ENCODE assay signal across 20 mouse cellular contexts in genomic region chr14:60986926-60987325, GRCm38 (mm10). TPM values are rescaled to one million over a fixed set of nuclear protein-coding genes. Genes with fewer than 3 reads are reported as not detected.
DNase-seq lines count a peak whose midpoint lies in the region; ATAC-seq and TF ChIP-seq lines count a peak whose summit lies in the region.
"Had no signal": no experiment of that assay in that cellular context is flagged by ENCODE, and none has a peak within 500 bp of the region (broad histone marks: within the 10 kb centered on the region; RNA-seq: fewer than 3 reads in every experiment).

No protein-coding gene starts in this region.

- DNase-seq in embryonic facial prominence, embryonic 10.5 days (ENCODE audit: low spot score) = no peak
- DNase-seq in layer of hippocampus, adult 2 months (ENCODE audit: low spot score in 2 of 2) = no peak
- no peak for DNase-seq in layer of hippocampus, adult 11-12 months (ENCODE audit: low spot score)
- DNase-seq in limb, embryonic 10.5 days (ENCODE audit: low spot score) = no peak
- DNase-seq in kidney, adult 11 months = no peak
- DNase-seq: adrenal gland, postnatal 14 days; cerebellum, adult 9-10 months; kidney, adult 2 months; lung, adult 18-20 months; lung, postnatal 10 days; thymus, postnatal 14 days had no signal

- no peaks in the 10 kb centered on the region for H3K27me3 ChIP-seq in embryonic facial prominence, embryonic 13.5 days
- H3K27me3 ChIP-seq in embryonic facial prominence, embryonic 10.5 days (replicated peaks; ENCODE audit: low read depth, poor library complexity, severe bottlenecking) = no peaks in the 10 kb centered on the region
- no peaks in the 10 kb centered on the region for H3K27me3 ChIP-seq in neural tube, embryonic 14.5 days (ENCODE audit: control insufficient read depth, insufficient read depth, low read length)
- no peaks in the 10 kb centered on the region for H3K27me3 ChIP-seq in neural tube, embryonic 15.5 days (replicated peaks)
- no peaks in the 10 kb centered on the region for H3K27me3 ChIP-seq in limb, embryonic 10.5 days (ENCODE audit: low read depth, poor library complexity, severe bottlenecking)
- H3K27me3 ChIP-seq: limb, embryonic 13.5 days; liver, embryonic 12.5 days had no signal

- H3K4me3 ChIP-seq in embryonic facial prominence, embryonic 13.5 days = no peak overlapping the region
- H3K4me3 ChIP-seq in embryonic facial prominence, embryonic 10.5 days = no peak overlapping the region
- no peak overlapping the region for H3K4me3 ChIP-seq in layer of hippocampus, adult 2 months
- H3K4me3 ChIP-seq in neural tube, embryonic 14.5 days (ENCODE audit: low read depth, low read length) = no peak overlapping the region
- H3K4me3 ChIP-seq in neural tube, embryonic 15.5 days (replicated peaks) = no peak overlapping the region
- no peak overlapping the region for H3K4me3 ChIP-seq in limb, embryonic 10.5 days
- H3K4me3 ChIP-seq: erythroblast, embryonic 14.5 days; limb, embryonic 13.5 days; liver, embryonic 12.5 days had no signal

- H3K9me3 ChIP-seq in embryonic facial prominence, embryonic 13.5 days = no peaks in the 10 kb centered on the region
- H3K9me3 ChIP-seq in embryonic facial prominence, embryonic 10.5 days = no peaks in the 10 kb centered on the region
- H3K9me3 ChIP-seq in neural tube, embryonic 14.5 days (ENCODE audit: control insufficient read depth, low read length) = no peaks in the 10 kb centered on the region
- H3K9me3 ChIP-seq in neural tube, embryonic 15.5 days (replicated peaks) = no peaks in the 10 kb centered on the region
- H3K9me3 ChIP-seq in limb, embryonic 10.5 days (replicated peaks) = no peaks in the 10 kb centered on the region
- H3K9me3 ChIP-seq: limb, embryonic 13.5 days; liver, embryonic 12.5 days had no signal

- peaks cover 56% of the 10 kb centered on the region for H3K4me1 ChIP-seq in embryonic facial prominence, embryonic 13.5 days
- H3K4me1 ChIP-seq in embryonic facial prominence, embryonic 10.5 days = peaks cover 72% of the 10 kb centered on the region
- H3K4me1 ChIP-seq in neural tube, embryonic 14.5 days (ENCODE audit: control insufficient read depth, insufficient read depth, low read length) = no peaks in the 10 kb centered on the region; the same call in 1 of the 2 replicates
- peaks cover 22% of the 10 kb centered on the region for H3K4me1 ChIP-seq in neural tube, embryonic 15.5 days
- peaks cover 54% of the 10 kb centered on the region for H3K4me1 ChIP-seq in limb, embryonic 10.5 days

- 0 out of 2 replicates have a peak overlapping the region, but pooled peaks have one; percentile 76 for H3K27ac ChIP-seq in embryonic facial prominence, embryonic 13.5 days
- no peak overlapping the region; the same call in 1 of the 2 replicates for H3K27ac ChIP-seq in embryonic facial prominence, embryonic 10.5 days (replicated peaks)
- H3K27ac ChIP-seq in layer of hippocampus, adult 2 months = peak overlapping the region; percentile 49; the same call in 1 of the 2 replicates
- peak overlapping the region; percentile 34; the same call in 1 of the 2 replicates for H3K27ac ChIP-seq in neural tube, embryonic 14.5 days (ENCODE audit: low read depth, low read length)
- H3K27ac ChIP-seq in neural tube, embryonic 15.5 days (replicated peaks) = no peak overlapping the region
- H3K27ac ChIP-seq in limb, embryonic 10.5 days = peak overlapping the region; percentile 53
- H3K27ac ChIP-seq: kidney, postnatal 0 days; limb, embryonic 13.5 days; liver, embryonic 12.5 days had no signal

- H3K9ac ChIP-seq in embryonic facial prominence, embryonic 13.5 days = no peak overlapping the region
- H3K9ac ChIP-seq in neural tube, embryonic 14.5 days (replicated peaks; ENCODE audit: low read depth, low read length) = no peak overlapping the region
- no peak overlapping the region for H3K9ac ChIP-seq in neural tube, embryonic 15.5 days (replicated peaks)
- H3K9ac ChIP-seq: limb, embryonic 13.5 days; liver, embryonic 12.5 days had no signal

- peaks cover 3% of the 10 kb centered on the region for H3K36me3 ChIP-seq in embryonic facial prominence, embryonic 13.5 days
- peaks cover 3% of the 10 kb centered on the region for H3K36me3 ChIP-seq in embryonic facial prominence, embryonic 10.5 days (replicated peaks)
- no peaks in the 10 kb centered on the region for H3K36me3 ChIP-seq in neural tube, embryonic 14.5 days (ENCODE audit: control insufficient read depth, insufficient read depth, low read length)
- H3K36me3 ChIP-seq in neural tube, embryonic 15.5 days = no peaks in the 10 kb centered on the region
- peaks cover under 1% of the 10 kb centered on the region; the same call in 1 of the 2 replicates for H3K36me3 ChIP-seq in limb, embryonic 10.5 days
- H3K36me3 ChIP-seq: limb, embryonic 13.5 days; liver, embryonic 12.5 days had no signal

- no peak for ATAC-seq in embryonic facial prominence, embryonic 13.5 days (ENCODE audit: insufficient number of reproducible peaks, insufficient read depth, low FRiP score, low TSS enrichment, low read depth)
- no peak for ATAC-seq in neural tube, embryonic 14.5 days (ENCODE audit: low read depth)
- ATAC-seq in neural tube, embryonic 15.5 days (ENCODE audit: low FRiP score) = no peak
- ATAC-seq: liver, embryonic 12.5 days had no signal

- no peak for TF ChIP-seq CTCF in layer of hippocampus, adult 2 months (conservative IDR thresholded peaks at IDR 0.05)

- WGBS in embryonic facial prominence, embryonic 13.5 days = 67% methylated on average over 5 of the region's 5 CpGs
- WGBS in embryonic facial prominence, embryonic 10.5 days = 70% methylated on average over 5 of the region's 5 CpGs
- WGBS in neural tube, embryonic 14.5 days = 45% methylated on average over 5 of the region's 5 CpGs
- WGBS in neural tube, embryonic 15.5 days = 44% methylated on average over 5 of the region's 5 CpGs
- WGBS in limb, embryonic 10.5 days = 77% methylated on average over 5 of the region's 5 CpGs

- H3K4me2 ChIP-seq in embryonic facial prominence, embryonic 13.5 days = no peak overlapping the region
- no peak overlapping the region for H3K4me2 ChIP-seq in neural tube, embryonic 14.5 days (ENCODE audit: low read depth, low read length)
- H3K4me2 ChIP-seq in neural tube, embryonic 15.5 days = no peak overlapping the region
- H3K4me2 ChIP-seq: limb, embryonic 13.5 days; liver, embryonic 12.5 days; midbrain, embryonic 11.5 days had no signal

RNA-seq across cellular contexts. Expression of gene Tnfrsf19, which starts 59.4 kb away (rescaled TPM):
- polyA plus RNA-seq in embryonic facial prominence, embryonic 13.5 days (2015; fragmentation: Nextera tagmentation; extraction: Ambion mirVana) = 81.8 and 95.3 TPM in 2 replicates
- 37.2 and 41.4 TPM in 2 replicates for polyA plus RNA-seq in embryonic facial prominence, embryonic 10.5 days (2016; fragmentation: Nextera tagmentation; extraction: Ambion mirVana)
- total RNA-seq in layer of hippocampus, adult 2 months (2021) = 10 to 100 TPM; 49.0 to 50.0 TPM
- 23.9 and 34.3 TPM in 2 replicates for polyA plus RNA-seq in neural tube, embryonic 14.5 days (2014; fragmentation: Nextera tagmentation; extraction: Ambion mirVana)
- polyA plus RNA-seq in neural tube, embryonic 15.5 days (2015; fragmentation: Nextera tagmentation; extraction: Ambion mirVana) = 28.8 and 30.3 TPM in 2 replicates
- 26.7 and 30.9 TPM in 2 replicates for polyA plus RNA-seq in limb, embryonic 10.5 days (2016; fragmentation: Nextera tagmentation; extraction: Ambion mirVana)
- total RNA-seq: hematopoietic stem cell, adult 5-6 weeks had no signal
- polyA plus RNA-seq: erythroblast, embryonic 14.5 days had no signal

Comparison
In these comparisons a context has a peak if more than half of its experiments do, and no peak if none do; other contexts are left out.
1. H3K27ac ChIP-seq: peak in embryonic facial prominence, embryonic 13.5 days (single experiment), layer of hippocampus, adult 2 months (single experiment), neural tube, embryonic 14.5 days (single experiment) and limb, embryonic 10.5 days (single experiment); none in embryonic facial prominence, embryonic 10.5 days (single experiment) and neural tube, embryonic 15.5 days (single experiment).